Mouse (Mus musculus) liver, postnatal 0 days (tissue): Measurements from ENCODE around the gene Rac3. TPM values are rescaled to one million over a fixed set of nuclear protein-coding genes. Genes with fewer than 3 reads are reported as not detected.
A peak's percentile ranks its signal among the peaks of the same experiment; 100 is the strongest.

Experiments
- ATAC-seq: fragments of 200-750 bp; cut with Nextera tagmentation; 2 replicates; pipeline ENCODE4 v1.8.0; 2017; ENCODE audit warnings: mild to moderate bottlenecking, moderate library complexity
- DNase-seq: peaks from one replicate; pipeline ENCODE4 v3.0.0-alpha.2; 2016
- H3K27ac ChIP-seq: fragments of 300-500 bp; sonication (generic); 2 replicates; pipeline ENCODE4 v1.5.1; 2014; ENCODE audit warnings: antibody characterized with exemption, moderate library complexity, mild to moderate bottlenecking, low read depth
- H3K27me3 ChIP-seq: fragments of 300-500 bp; sonication (generic); 2 replicates; pipeline ENCODE4 v1.6.1; 2014; ENCODE audit warnings: low read length, control low read depth, mixed read lengths; ENCODE audit not compliant: insufficient read depth
- H3K36me3 ChIP-seq: fragments of 300-500 bp; sonication (generic); replicated peaks from 2 replicates; pipeline ENCODE4 v1.6.1; 2014; ENCODE audit warnings: mild to moderate bottlenecking, control low read depth, low read length, moderate library complexity, mixed read lengths; ENCODE audit not compliant: insufficient read depth
- H3K4me1 ChIP-seq: fragments of 300-500 bp; sonication (generic); 2 replicates; pipeline ENCODE4 v1.6.1; 2014; ENCODE audit warnings: antibody characterized with exemption, mild to moderate bottlenecking, control low read depth; ENCODE audit not compliant: insufficient read depth
- H3K4me2 ChIP-seq: fragments of 300-500 bp; sonication (generic); 2 replicates; pipeline ENCODE4 v1.6.1; 2014; ENCODE audit warnings: low read depth, mild to moderate bottlenecking, low read length, moderate library complexity, mixed read lengths
- H3K4me3 ChIP-seq: fragments of 300-500 bp; sonication (generic); 2 replicates; pipeline ENCODE4 v1.5.1; 2014; ENCODE audit warnings: low read depth, low read length
- H3K9ac ChIP-seq: fragments of 300-500 bp; sonication (generic); replicated peaks from 2 replicates; pipeline ENCODE4 v1.6.1; 2014; ENCODE audit warnings: mild to moderate bottlenecking, moderate library complexity
- H3K9me3 ChIP-seq: fragments of 300-500 bp; sonication (generic); 2 replicates; pipeline ENCODE4 v1.6.1; 2016; ENCODE audit warnings: mild to moderate bottlenecking, control low read depth, low read length, mixed read lengths
- CTCF ChIP-seq: sonication (generic); IDR thresholded peaks from 2 replicates; pipeline ENCODE4 v1.5.1; 2016; ENCODE audit warnings: antibody characterized with exemption, low read depth
- EP300 ChIP-seq: IDR thresholded peaks from 2 replicates; pipeline ENCODE4 v1.6.1; 2016; ENCODE audit warnings: antibody characterized with exemption, low read depth, mild to moderate bottlenecking
- WGBS: fragments of 180-500 bp; shearing (Covaris S2); extraction: QIAGEN DNeasy Blood & Tissue Kit; methylation state at CpG from one replicate; pipeline ENCODE4 v1.1.7; 2014; ENCODE audit not compliant: insufficient replicate concordance; 5-methylcytosine and 5-hydroxymethylcytosine counted together
- polyA plus RNA-seq: library from polyadenylated mRNA; unstranded; fragments of >200 nt; fragmentation: Nextera tagmentation; extraction: Ambion mirVana; gene quantifications from 2 replicates; pipeline ENCODE4 v1.2.1, GENCODE M21; 2015

Gene Rac3
- polyA plus RNA-seq, 1 experiment from 2014 or later = 0.36 TPM

DNA sequence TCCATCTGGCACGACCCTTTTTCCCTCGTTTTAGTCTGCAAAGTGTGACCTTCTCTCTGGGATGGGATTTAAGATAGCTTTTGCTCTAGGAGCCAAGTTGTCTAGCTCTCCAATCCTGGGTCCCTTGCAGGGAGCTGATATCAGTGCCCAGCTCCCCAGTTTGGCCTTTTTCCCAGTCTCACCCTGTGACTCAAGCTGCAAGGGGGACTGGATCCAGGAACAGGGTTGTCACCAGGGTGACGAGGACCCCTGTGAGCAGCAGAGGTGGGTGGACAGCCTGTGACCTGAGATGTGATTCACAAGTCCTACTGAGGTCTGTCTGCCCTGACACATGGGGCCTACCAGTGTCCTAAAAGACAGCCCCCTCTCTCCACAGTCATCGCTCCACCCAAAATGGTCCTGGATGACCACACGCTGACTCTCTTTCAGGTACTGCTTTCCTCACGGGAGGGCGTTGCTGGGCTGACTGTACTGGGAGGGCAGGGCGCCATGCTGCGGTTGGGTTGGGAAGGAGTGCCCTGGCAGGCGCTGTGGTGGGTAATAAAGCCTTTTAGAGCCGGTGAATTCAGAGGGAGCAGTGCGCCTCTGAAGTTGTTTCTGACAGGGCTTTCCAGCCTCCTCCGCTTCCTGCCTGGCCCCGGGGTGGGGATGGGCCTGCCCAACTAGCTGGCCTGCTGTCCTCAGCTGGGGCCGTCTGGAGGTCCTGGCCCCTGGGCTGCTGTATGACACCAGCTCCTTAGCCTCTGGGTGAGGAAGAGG lies 17.4 kb upstream of the Rac3 start:
- TF ChIP-seq CTCF = no peak
- TF ChIP-seq EP300 = no peak
- ATAC-seq = no peak
- DNase-seq = no peak

DNA sequence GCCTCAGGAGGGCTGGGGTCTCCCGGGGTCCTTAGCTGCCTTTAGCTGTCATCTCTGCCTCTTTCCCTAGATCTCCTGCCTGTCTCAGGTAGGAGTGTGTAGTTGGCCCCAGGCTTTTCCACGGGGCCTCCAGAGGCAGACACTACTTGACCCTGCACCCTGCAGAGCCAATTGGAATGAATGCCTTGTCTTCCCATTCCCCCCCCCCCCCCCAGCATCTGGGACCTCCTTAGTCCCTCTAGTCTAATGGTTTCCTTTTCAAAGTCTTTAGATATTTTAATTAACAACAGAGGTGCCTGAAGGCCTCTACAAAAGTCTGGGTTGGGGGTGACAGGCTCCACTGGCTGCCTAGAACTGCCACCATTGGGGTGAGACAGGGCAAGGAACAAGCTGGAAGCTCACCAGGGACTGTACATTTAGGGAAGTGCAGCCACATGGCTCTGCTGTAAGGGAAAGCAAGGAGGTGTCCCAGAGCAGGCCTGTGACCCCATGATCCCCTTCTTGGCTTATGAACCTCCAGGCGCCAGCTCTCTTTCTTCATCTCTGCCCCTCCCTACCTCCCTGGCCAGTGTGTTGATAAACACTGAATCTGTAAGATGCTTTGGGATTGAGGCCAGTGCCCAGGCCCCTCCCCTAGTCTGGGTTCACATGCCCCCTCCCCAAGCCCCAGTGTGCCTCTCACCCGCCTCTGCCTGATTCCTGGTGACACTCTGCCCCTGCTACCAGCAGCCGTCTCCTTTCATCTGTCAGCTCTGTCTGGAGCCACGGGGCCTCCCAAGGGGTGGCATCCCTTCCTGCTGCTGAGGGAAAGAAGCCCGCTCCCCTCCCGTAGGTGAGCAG lies 16.6 kb upstream of the Rac3 start:
- H3K4me3 ChIP-seq = no peak overlapping the region
- no peak overlapping the region for H3K27ac ChIP-seq
- 65% methylated on average over 8 of the region's 8 CpGs for WGBS
- TF ChIP-seq CTCF = no peak
- TF ChIP-seq EP300 = no peak
- H3K4me2 ChIP-seq = no peak overlapping the region
- no peaks in the 10 kb centered on the region for H3K4me1 ChIP-seq
- ATAC-seq (no peak), DNase-seq (no peak)
- H3K27me3 ChIP-seq = no peaks in the 10 kb centered on the region
- peaks cover 14% of the 10 kb centered on the region; the same call in 1 of the 2 replicates for H3K36me3 ChIP-seq
- H3K9me3 ChIP-seq = no peaks in the 10 kb centered on the region
- H3K9ac ChIP-seq = no peak overlapping the region

More for the DNA sequence above, 17.4 kb upstream of the Rac3 start:
- no peak overlapping the region for H3K27ac ChIP-seq
- H3K9me3 ChIP-seq = no peaks in the 10 kb centered on the region
- no peaks in the 10 kb centered on the region for H3K4me1 ChIP-seq
- no peak overlapping the region for H3K4me3 ChIP-seq
- 75% methylated on average over 15 of the region's 15 CpGs for WGBS
- H3K9ac ChIP-seq = no peak overlapping the region
- H3K36me3 ChIP-seq = peaks cover 9% of the 10 kb centered on the region; the same call in 1 of the 2 replicates
- no peak overlapping the region for H3K4me2 ChIP-seq
- H3K27me3 ChIP-seq = no peaks in the 10 kb centered on the region

DNA sequence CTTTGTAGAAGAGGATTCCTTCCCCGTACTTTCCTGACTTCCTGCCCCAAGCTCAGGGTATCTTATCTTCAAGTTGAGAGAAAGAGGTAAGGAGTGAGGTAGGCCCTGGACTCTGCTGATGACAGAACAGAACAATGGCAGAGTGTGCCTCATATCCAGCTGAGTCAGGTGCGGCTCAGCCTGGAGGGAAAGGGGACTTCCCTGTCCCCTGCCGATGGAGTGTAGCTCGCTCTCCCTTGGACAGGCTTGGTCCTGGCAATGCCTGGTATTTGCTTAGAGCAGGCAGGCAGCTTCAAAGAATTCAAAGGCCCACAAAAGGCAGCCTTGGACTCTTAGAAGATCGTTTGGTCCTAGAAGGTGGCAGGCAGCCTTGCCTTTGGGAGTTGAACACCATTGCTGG lies 15.2 kb upstream of the Rac3 start:
- Histone ChIP-seq H3K4me2 (no peak overlapping the region), H3K27me3 (no peaks in the 10 kb centered on the region), H3K9ac (no peak overlapping the region), H3K27ac (no peak overlapping the region), H3K4me1 (no peaks in the 10 kb centered on the region), H3K4me3 (no peak overlapping the region), H3K36me3 (peaks cover 15% of the 10 kb centered on the region; the same call in 1 of the 2 replicates), H3K9me3 (no peaks in the 10 kb centered on the region)
- 64% methylated on average over 5 of the region's 5 CpGs for WGBS
- no peak for TF ChIP-seq CTCF
- no peak for TF ChIP-seq EP300
- no peak for ATAC-seq
- DNase-seq = no peak

DNA sequence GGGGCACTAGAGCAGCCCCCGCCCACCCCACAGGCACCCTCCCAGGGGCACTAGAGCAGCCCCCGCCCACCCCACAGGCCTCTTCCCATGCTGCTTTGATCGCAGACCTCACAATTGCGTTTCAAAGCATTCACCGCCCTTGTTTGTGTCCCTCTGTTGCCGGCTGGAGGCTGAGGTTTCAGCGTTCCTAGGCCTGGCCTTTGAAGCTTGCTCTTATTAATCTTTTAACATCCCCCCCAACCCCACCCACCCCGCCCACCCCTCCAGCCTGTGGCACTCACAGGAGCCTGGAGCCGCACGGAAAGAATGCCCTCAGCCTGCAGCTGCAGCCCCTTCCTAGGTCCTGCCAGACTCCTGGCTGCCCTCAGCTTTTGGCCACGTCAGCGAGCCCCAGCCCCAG lies 14.0 kb upstream of the Rac3 start:
- Histone ChIP-seq H3K36me3 (peaks cover 16% of the 10 kb centered on the region; the same call in 1 of the 2 replicates), H3K9ac (no peak overlapping the region), H3K4me1 (no peaks in the 10 kb centered on the region), H3K27me3 (no peaks in the 10 kb centered on the region), H3K9me3 (no peaks in the 10 kb centered on the region), H3K27ac (no peak overlapping the region), H3K4me2 (no peak overlapping the region), H3K4me3 (no peak overlapping the region)
- TF ChIP-seq CTCF (no peak), EP300 (no peak)
- 69% methylated on average over 11 of the region's 12 CpGs for WGBS
- DNase-seq (no peak), ATAC-seq (no peak)

DNA sequence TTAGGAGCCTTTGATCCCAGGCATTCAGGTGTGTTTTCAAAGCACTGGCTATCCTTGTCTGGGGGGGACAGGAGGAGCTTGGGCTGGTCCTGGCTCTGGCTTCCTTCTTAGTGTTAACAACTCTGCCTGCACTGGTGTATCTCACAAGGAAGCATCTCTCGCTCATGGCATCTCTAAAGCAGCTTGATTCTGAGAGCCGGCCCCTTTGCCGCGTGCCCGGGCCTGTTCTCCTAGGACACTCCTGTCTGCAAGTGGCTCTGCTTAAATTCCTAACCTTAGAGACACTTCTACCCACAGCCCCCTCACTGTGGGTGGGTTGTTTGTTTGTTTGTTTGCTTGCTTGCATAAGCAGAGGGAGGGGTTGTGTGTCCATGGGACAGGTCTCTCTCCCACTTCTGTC lies 13.3 kb upstream of the Rac3 start:
- Histone ChIP-seq H3K27me3 (no peaks in the 10 kb centered on the region), H3K9ac (no peak overlapping the region), H3K4me1 (peaks cover 2% of the 10 kb centered on the region), H3K9me3 (no peaks in the 10 kb centered on the region), H3K27ac (no peak overlapping the region), H3K4me3 (no peak overlapping the region), H3K36me3 (peaks cover 14% of the 10 kb centered on the region; the same call in 1 of the 2 replicates), H3K4me2 (no peak overlapping the region)
- DNase-seq (no peak), ATAC-seq (no peak)
- WGBS = 69% methylated on average over 5 of the region's 5 CpGs
- no peak for TF ChIP-seq CTCF
- TF ChIP-seq EP300 = no peak

DNA sequence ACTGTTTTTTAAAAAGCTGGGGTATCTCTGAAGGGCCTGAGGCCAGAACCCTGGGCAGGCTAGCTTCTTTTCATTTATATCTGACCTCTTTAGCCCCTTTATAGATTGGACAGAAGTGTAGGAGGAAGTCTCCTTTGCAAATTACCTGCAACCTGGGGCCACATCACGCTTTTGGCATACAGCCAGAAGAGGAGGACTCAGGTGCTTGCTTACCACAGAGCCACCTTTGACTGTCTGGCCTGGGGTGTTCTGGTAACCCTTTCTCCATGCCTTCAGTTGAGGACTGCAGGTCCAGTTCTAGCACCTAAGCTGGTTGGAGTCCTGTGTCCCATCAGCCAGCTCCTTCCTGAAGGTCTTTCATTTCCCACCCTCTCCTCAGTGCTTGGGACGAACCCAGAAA lies 11.7 kb upstream of the Rac3 start:
- 51% methylated on average over 2 of the region's 2 CpGs for WGBS
- no peak overlapping the region for H3K4me3 ChIP-seq
- H3K9ac ChIP-seq = no peak overlapping the region
- H3K4me1 ChIP-seq = peaks cover 14% of the 10 kb centered on the region
- TF ChIP-seq CTCF = no peak
- TF ChIP-seq EP300 = no peak
- ATAC-seq (no peak), DNase-seq (peak; percentile 54)
- H3K27me3 ChIP-seq = no peaks in the 10 kb centered on the region
- H3K9me3 ChIP-seq = no peaks in the 10 kb centered on the region
- no peak overlapping the region for H3K27ac ChIP-seq
- peaks cover 9% of the 10 kb centered on the region; the same call in 1 of the 2 replicates for H3K36me3 ChIP-seq
- no peak overlapping the region for H3K4me2 ChIP-seq
